Mouse (Mus musculus) urinary bladder, postnatal 25 days (tissue): ENCODE data around the gene Klhdc7b.

ENCODE experiments used
- DNase-seq: peaks from one replicate; pipeline ENCODE4 v3.0.0; 2022; ENCODE audit warnings: low spot score

Gene Klhdc7b

GRCm38 (mm10) chr15:89374801-89375534 lies 9.7 kb upstream of the Klhdc7b start:
- DNase-seq = no peak

GRCm38 (mm10) chr15:89376040-89376439 lies 8.7 kb upstream of the Klhdc7b start:
- DNase-seq = no peak

- DNase-seq = no peak
Measured at GRCm38 (mm10) chr15:89376957-89377356, 7.8 kb upstream of the Klhdc7b start, which contains the start of gene Tymp. Gene Tymp, minus strand, starts transcription at chr15:89377039.

GRCm38 (mm10) chr15:89377362-89377761 lies 7.4 kb upstream of the Klhdc7b start:
- no peak for DNase-seq

GRCm38 (mm10) chr15:89377938-89378828 lies 6.5 kb upstream of the Klhdc7b start:
- DNase-seq = no peak

- no peak for DNase-seq
Measured at GRCm38 (mm10) chr15:89378831-89379401, 5.8 kb upstream of the Klhdc7b start, which contains the start of gene Odf3b. Gene Odf3b, minus strand, starts transcription at chr15:89379282.

- no peak for DNase-seq
Measured at GRCm38 (mm10) chr15:89379429-89379828, 5.3 kb upstream of the Klhdc7b start.

- no peak for DNase-seq
Measured at GRCm38 (mm10) chr15:89387127-89387526, 2.4 kb downstream of the Klhdc7b start.

GRCm38 (mm10) chr15:89390081-89390480 lies 5.4 kb downstream of the Klhdc7b start:
- DNase-seq = no peak

- no peak for DNase-seq
Measured at GRCm38 (mm10) chr15:89396883-89397282, 12.2 kb downstream of the Klhdc7b start.

DNA sequence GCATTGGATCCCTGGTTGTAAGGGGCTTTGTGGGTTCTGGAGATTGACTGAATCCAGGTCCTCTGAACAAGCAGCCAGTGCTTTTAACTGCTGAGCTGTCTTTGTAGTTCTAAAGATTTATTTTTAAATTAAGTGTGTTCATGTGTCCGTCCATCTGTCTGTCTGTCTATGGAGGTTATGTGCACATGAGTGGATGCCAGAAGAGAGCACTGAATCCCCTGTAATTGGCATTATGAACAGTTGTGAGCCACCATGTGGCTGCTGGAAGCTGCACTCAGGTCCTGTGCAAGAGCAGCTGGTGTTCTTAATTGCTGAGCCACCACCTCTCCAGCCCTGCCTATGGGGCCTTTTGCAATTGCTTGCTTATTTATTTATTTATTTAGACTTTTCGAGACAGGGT lies 13.4 kb downstream of the Klhdc7b start:
- DNase-seq = no peak

GRCm38 (mm10) chr15:89399716-89400115 lies 15.0 kb downstream of the Klhdc7b start:
- DNase-seq = no peak

GRCm38 (mm10) chr15:89402471-89402870 lies 17.8 kb downstream of the Klhdc7b start:
- DNase-seq = no peak

- no peak for DNase-seq
Measured at GRCm38 (mm10) chr15:89404831-89405623, 20.3 kb downstream of the Klhdc7b start.

DNA sequence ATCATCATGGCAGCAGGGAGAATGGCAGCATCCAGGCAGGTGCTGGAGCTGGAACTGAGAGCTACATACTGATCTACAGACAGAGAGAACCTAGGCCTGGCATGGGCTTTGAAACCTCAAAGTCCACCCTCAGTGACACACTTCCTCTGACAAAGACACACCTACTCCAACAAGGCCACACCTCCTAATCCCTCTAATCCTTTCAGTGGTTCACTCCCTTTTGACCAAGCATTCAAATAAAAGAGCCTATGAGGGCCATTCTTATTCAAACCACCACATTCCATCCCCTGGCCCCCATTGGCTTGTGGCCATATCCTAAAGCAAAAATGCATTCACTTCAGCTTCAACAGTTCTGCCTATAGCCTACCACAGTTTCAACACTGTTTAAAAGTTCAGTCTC lies 22.0 kb downstream of the Klhdc7b start:
- no peak for DNase-seq

- DNase-seq = no peak
Measured at GRCm38 (mm10) chr15:89410118-89410517, 25.4 kb downstream of the Klhdc7b start, which contains the start of gene Syce3. Gene Syce3, minus strand, starts transcription at chr15:89410503.

- DNase-seq = no peak
Measured at GRCm38 (mm10) chr15:89415282-89415681, 30.6 kb downstream of the Klhdc7b start.

DNA sequence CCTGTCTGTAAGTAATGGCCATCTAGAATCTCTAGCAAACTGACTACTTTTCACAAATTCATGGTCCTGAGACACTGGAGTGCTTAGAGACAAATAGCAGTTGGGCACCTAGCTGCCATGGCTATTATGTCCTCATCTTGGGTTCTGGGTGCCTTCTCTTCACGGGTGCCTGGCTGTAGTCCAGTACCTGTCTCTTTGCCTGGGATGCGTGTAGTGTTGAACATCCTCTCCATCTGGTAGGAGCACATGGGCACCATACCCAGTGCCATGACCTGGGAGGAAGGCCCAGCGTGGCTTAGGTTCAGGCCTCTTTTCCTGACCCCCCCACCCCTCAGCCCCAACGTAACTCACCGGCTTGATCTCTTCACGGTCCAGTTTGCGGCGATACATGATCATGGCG lies 37.2 kb downstream of the Klhdc7b start:
- no peak for DNase-seq

- DNase-seq = no peak
Measured at GRCm38 (mm10) chr15:89424621-89425020, 39.9 kb downstream of the Klhdc7b start.

GRCm38 (mm10) chr15:89425711-89426121 lies 41.0 kb downstream of the Klhdc7b start, which contains the start of gene Cpt1b:
Gene Cpt1b, minus strand, starts transcription at chr15:89425863.
- DNase-seq = no peak

- DNase-seq = no peak
Measured at GRCm38 (mm10) chr15:89426716-89427115, 42.0 kb downstream of the Klhdc7b start.
